Mouse (Mus musculus) kidney, adult 11 months (tissue): ENCODE measurements around the gene Esrrg.

ENCODE experiments used
- DNase-seq: peaks from one replicate; pipeline ENCODE4 v3.0.0; 2022

Gene Esrrg

GRCm38 (mm10) chr1:188101832-188102231 lies 493.2 kb downstream of the Esrrg start:
- no peak for DNase-seq

GRCm38 (mm10) chr1:188103179-188103578 lies 494.6 kb downstream of the Esrrg start:
- no peak for DNase-seq

GRCm38 (mm10) chr1:188105516-188105915 lies 496.9 kb downstream of the Esrrg start:
- no peak for DNase-seq

- DNase-seq = no peak
Measured at GRCm38 (mm10) chr1:188107946-188108345, 499.4 kb downstream of the Esrrg start.

GRCm38 (mm10) chr1:188111552-188111951 lies 503.0 kb downstream of the Esrrg start:
- DNase-seq = no peak

- no peak for DNase-seq
Measured at GRCm38 (mm10) chr1:188113240-188113639, 504.6 kb downstream of the Esrrg start.

GRCm38 (mm10) chr1:188118125-188118524 lies 509.5 kb downstream of the Esrrg start:
- DNase-seq = peak; percentile 17

GRCm38 (mm10) chr1:188119806-188120205 lies 511.2 kb downstream of the Esrrg start:
- DNase-seq = no peak

- no peak for DNase-seq
Measured at GRCm38 (mm10) chr1:188125521-188126021, 517.0 kb downstream of the Esrrg start.

GRCm38 (mm10) chr1:188136126-188136525 lies 527.5 kb downstream of the Esrrg start:
- DNase-seq = no peak

GRCm38 (mm10) chr1:188139473-188139872 lies 530.9 kb downstream of the Esrrg start:
- DNase-seq = no peak

GRCm38 (mm10) chr1:188140221-188140620 lies 531.6 kb downstream of the Esrrg start:
- DNase-seq = peak; percentile 64

GRCm38 (mm10) chr1:188147381-188148156 lies 539.0 kb downstream of the Esrrg start:
- DNase-seq = no peak

GRCm38 (mm10) chr1:188151066-188151465 lies 542.5 kb downstream of the Esrrg start:
- DNase-seq = no peak

- no peak for DNase-seq
Measured at GRCm38 (mm10) chr1:188152011-188152410, 543.4 kb downstream of the Esrrg start.

GRCm38 (mm10) chr1:188153665-188154064 lies 545.1 kb downstream of the Esrrg start:
- no peak for DNase-seq

GRCm38 (mm10) chr1:188154466-188155110 lies 546.0 kb downstream of the Esrrg start:
- no peak for DNase-seq

- DNase-seq = no peak
Measured at GRCm38 (mm10) chr1:188155135-188155779, 546.7 kb downstream of the Esrrg start.

GRCm38 (mm10) chr1:188156520-188156919 lies 547.9 kb downstream of the Esrrg start:
- DNase-seq = no peak

GRCm38 (mm10) chr1:188157237-188157955 lies 548.8 kb downstream of the Esrrg start:
- no peak for DNase-seq

GRCm38 (mm10) chr1:188158675-188159074 lies 550.1 kb downstream of the Esrrg start:
- DNase-seq = no peak

GRCm38 (mm10) chr1:188159108-188159507 lies 550.5 kb downstream of the Esrrg start:
- DNase-seq = no peak

GRCm38 (mm10) chr1:188163058-188163457 lies 554.5 kb downstream of the Esrrg start:
- no peak for DNase-seq
